Mouse (Mus musculus): ENCODE data around the gene Btbd7.

Btbd7 gene

DNA sequence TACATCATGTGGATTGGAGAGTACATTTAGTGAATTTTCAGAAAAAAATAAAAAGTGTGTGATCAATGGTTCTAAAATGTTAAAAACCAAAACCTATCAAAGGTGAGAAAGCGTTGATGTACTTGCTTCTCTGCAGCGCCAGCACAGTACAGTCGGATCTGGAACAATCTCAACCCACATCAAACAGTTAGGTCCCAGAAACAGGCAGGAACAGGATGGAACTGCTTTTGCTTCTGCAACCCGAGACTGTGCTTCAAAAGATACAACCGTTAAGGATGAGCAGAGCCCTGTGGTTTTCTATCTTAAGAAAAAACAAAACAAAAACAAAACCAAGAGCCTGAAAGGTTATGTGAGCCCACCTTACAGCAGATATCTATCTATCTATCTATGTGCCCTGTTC, 95.4 kb downstream of the Btbd7 start:
- DNase-seq (ENCODE audit: low spot score in 2 of 2): peak; percentile 39 to 54

DNA sequence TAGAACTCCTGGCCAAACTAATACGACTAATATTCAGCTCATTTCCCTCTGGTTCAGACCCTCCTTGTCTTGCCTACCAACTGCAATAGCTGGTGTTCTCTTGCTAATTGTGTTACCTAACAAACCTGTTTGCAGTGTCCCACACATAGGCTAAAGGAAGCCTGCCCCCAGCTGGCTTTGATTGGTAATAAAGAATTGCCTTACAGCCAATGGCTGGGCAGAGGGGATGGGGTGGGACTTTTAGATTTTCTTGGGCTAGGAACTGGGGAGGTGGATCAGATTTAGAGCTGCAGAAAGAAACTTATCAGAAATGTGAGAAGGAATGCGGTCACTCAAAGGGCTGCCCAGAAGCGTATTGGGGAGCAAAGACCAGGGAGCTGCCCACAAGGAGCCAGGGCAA, 98.8 kb downstream of the Btbd7 start:
- no peak for DNase-seq (ENCODE audit: low spot score in 2 of 2)

DNA sequence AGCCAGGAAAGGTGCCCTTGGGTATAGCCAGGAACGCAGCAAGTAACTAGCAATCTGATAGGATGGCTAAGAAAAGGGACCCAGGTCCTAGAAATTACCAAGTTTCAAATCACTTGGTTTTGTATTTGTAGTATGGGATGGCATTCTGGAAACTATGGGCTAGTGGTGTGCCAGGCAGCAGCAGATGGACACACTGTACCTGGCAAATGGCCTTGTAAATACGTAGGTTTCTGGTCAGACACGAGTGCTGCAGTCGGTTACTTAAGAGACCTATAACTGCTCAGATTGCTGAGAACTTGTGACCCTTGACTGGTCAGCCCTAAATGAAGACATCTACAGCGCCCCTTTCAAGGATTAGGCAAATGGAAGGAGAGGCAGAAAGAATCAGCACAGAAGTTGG, 100.1 kb downstream of the Btbd7 start:
- no peak for DNase-seq (ENCODE audit: low spot score in 2 of 2)

DNA sequence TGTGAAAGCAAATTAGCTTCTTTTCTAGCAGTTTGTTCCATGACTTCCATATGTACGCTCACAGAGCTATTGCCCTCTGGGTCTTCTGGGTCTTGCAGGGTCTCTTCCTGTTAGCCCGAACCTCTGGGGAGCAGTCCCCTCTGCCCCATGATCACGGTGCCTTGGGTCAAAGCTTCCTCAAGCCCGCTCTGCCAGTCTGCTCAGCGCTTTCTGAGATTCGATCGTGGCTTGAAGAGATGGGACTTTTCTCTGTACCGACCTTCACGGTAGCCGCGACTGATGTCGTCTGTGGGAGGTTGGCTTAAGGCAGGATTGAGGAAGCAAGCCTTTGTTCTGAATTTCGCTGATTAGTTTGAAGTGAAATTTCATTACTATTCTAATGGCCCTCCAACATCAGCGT, 102.2 kb downstream of the Btbd7 start:
- DNase-seq (ENCODE audit: low spot score in 2 of 2): no peak

DNA sequence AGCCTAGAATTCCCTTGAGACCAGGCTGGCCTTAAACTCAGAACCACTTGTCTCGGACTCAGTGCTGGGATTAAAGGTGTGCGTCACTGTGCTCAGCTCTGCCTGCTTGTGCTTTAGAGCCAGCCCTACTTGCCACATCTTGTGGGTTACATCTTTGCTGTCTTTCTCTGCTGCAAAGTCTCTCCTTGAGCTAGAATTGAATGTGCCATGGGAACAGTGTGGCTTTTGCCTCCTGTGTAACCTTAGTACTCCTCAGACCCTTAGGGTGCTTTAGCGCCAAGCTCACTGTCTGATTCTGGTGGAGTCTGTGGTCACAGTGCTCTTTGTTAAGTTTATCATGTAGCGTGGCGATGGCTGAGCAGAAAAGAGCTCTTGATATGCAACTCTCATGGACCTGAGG, 105.6 kb downstream of the Btbd7 start:
- no peak for DNase-seq (ENCODE audit: low spot score in 2 of 2)

DNA sequence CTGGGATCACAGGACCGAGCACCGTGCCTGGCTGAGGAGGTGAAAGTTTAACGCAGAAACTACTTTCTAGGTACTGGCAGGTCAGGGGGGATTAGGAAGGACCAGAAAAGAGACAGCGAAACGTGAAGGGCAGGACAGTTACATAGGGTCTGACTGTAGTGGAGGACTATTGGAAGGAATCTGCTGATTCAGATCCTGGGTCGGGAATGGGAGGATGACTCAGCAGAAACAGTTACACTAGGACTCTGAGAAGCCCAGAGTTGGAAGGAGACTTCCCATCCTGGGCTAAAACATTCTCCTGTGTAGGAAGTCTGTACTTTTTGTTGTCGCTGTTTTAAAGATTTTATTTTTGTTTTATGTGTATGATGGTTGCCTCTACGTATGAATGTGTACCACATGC, 106.7 kb downstream of the Btbd7 start:
- DNase-seq (ENCODE audit: low spot score in 2 of 2): no peak

DNA sequence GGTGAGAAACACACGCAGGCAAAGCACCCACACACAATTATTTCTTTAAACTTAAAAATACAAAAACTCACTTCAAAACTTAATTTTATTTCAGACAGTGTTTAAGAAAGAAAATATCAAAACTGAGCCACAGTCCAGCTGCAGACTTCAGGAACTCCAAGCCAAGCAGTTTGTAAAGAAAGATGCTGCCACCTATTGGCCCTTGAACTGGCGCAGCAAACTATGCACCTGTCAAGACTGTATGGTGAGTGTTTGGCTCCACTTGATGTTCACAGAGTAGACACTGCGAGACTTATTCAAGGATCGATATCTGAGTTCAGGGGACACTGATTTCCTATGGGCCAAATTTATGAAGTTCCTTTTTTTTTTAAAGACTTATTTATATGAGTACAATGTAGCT, 109.3 kb downstream of the Btbd7 start:
- no peak for DNase-seq (ENCODE audit: low spot score in 2 of 2)

DNA sequence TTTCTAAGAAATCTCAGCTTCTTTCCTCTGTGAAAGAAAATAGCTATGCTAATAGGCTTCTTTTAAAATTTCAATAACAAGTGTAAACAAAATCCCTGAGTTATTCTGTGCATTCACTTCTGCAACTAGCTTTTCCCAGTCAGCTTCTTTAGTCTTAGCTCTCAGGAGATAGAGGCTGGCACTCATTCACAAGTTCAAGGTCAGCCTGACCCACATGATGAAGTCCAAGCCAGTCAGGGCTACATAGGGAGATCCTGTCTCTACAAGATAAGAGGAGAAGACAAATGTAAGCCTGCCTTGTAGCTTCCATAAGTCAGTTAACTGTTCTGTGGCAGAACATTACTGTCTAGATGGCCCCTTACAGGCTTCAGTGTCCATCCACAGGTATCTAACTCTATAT, 114.6 kb downstream of the Btbd7 start:
- DNase-seq (ENCODE audit: low spot score in 2 of 2): no peak

DNA sequence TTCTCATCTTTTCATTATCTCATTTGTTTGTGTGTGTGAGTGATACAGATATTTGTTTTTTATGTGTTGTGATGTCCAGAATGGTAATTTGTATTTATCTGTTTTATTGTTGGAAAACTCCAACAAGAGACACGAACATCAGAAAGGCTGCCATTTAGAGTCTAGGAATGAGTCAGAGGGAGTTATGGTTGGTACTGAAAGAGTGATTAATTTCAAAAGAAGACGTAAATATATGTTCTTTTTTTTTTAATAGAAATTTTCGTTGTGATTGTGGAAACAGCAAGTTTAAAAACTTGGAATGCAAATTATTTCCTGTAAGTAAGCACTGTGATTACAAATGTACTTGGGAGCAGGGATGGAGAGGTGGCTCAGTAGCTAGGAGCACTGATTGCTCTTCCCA, 116.6 kb downstream of the Btbd7 start:
- no peak for DNase-seq (ENCODE audit: low spot score in 2 of 2)

DNA sequence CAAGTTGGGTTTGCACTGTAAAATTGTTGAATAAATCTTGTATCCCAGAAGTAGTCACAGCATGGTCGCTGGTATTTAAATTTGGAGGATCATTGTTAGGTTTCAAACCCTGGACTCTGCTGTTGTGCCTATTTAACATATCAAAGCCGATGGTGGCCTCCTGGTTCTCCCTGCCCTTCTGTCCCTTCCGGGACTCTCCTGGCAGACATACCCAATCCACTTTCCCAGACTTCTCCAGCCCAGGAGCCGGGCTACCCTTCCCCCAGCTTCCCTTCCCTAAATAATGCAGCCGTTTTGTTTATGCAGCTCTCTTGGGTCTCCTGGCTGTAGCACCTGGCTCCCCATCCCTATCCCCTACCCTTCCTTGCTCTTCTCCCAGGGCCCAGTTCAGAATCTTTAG, 119.3 kb downstream of the Btbd7 start:
- DNase-seq (ENCODE audit: low spot score in 2 of 2): no peak

DNA sequence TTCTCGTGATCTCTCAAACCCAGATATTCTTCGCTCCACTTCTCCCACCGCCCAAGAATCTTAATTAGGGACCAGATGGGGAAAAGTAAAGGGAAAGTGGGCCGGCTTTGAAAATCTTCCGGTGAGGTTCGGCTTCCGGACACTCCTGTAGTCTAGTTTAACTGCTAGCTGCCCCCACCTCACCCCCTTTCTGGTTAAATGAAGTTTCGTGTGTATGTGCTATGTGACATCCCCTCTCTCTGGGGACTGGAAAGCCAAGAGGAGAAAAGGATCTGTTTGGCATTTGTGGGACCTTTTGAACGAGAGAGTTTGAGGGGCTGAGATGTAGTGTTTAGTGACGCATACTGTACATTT, 119.9 kb downstream of the Btbd7 start, which contains the start of gene Gm20604:
Gm20604 (minus strand) TSS at position 270 of the 354 bp plus-strand sequence.
- DNase-seq (ENCODE audit: low spot score in 2 of 2): no peak

DNA sequence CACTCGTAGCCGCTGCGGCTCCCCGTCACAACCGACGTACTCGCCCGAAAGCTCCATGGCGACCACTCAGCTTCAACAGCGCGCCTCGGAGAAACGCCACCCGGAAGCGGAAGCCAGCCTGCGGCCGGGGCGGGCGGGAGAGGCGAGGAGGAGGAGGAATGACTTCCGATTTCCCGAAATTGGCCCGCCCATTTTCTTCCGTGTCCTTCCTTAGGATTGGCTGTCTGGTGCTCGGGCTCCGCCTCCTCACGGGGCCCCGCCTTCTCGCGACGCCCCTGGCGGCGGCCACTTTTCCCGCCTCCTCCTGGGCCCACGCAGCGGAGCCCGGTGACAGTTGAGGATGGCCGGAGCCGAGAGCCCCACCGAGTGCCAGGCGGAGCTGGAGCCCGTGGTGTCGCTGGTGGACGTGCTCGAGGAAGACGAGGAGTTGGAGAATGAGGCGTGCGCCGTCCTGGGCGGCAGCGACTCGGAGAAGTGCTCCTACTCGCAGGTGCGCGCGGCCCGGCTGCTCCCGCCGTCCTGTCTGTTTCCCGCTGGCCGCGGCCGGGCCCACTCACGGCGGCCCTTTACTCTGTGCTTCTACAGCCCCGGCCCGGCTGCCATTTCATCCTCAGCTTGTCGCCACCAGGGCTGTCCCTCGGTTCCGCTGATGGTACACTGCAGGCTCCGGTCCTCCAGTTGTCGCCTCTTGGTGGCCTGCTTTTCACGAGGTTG, 120.4 kb downstream of the Btbd7 start, which contains the start of the genes Gm28051, Gon7 and Ubr7:
Gm28051 (minus strand) TSS at position 77 of the 714 bp plus-strand sequence.
Gon7 (minus strand) TSS at position 115 of the 714 bp plus-strand sequence.
Ubr7 (plus strand) TSS at position 279 of the 714 bp plus-strand sequence.
- DNase-seq (ENCODE audit: low spot score in 2 of 2): peak; percentile 93 to 94

DNA sequence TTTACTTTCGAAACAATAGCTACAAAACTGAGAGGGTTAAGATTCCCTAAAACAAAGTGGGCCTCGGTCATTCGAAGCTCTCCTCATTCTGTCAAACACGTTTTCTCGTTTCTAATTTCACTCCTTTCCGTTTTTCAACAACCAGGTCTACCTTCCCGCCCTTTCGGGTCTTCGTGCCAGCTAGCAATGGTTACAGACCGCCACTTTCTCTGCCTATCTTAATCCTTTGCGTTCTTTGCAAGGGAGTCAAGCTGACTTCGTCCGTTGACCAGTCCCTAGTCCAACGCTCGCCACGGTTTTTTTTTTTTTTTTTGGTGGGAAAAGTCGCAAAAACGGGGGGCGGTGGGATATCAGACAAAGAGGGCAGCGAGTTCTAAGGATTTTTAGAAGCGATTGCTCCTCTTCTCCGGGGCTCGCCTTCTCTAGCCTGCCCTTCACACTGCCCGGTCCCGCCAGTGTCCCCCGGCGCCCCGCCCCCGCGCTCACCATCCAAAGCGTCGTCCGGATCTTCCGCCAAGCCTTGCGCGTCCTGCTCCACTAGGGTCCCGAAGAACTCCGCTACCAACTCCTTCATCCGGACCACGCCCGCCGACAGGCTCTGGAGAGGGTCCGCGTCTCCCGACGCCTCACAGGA, 121.1 kb downstream of the Btbd7 start:
- no peak for DNase-seq (ENCODE audit: low spot score in 2 of 2)

DNA sequence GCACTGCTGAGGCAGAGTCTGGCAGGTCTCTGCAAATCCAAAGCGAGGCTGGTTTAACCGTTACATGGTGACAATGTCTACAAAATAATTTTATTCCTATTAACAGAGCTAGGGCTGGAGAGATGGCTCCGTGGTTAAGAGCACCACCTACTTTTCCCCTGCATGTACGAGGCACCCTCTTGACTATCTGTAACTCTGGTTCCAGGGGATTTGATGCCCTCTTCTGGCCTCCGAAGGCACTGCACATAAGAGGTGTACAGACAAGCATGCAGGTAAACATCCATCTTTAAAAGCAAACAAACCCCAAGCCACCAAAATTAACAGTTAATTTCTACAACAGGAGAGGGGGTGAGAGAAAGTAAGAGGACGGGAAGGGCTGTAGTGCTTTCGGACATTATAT, 122.0 kb downstream of the Btbd7 start:
- DNase-seq (ENCODE audit: low spot score in 2 of 2): peak; percentile 43 to 48

DNA sequence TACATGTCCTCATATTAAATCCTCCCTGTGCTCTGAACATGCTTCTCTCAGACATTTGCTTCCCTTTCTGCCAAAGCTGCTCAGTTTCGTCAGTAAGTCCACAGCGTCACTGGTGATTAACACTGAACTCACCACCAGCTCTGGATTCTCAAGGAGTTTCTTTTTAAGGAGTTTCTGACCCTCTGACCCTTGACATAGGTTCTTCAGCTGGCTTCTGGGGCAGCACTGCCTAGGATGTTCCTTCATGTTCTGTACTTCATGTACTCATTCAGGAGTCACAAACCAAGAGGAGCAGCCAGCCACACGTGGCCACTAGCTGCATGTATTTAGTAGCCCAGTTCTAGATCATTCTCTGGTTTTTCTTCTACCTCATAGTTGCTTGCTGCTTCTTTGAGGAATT, 130.0 kb downstream of the Btbd7 start:
- no peak for DNase-seq (ENCODE audit: low spot score in 2 of 2)

DNA sequence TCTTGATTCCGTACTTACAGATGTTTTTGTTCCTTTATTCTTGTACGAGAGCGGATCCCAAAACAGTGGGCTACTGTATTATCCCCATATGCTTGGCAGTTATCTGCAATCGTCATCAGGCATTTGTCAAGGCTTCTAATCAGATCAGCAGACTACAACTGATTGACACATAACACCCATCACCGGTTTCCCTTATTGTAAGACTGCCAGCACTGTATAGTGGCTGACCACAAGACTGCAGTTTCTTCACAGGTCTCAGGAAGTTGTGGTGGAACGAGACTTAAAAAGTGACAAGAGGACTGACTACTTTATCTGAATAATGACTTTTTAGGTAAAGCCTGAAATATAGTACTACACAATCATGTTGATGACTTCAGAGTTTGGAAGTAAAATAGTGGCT, 133.4 kb downstream of the Btbd7 start:
- DNase-seq (ENCODE audit: low spot score in 2 of 2): no peak

DNA sequence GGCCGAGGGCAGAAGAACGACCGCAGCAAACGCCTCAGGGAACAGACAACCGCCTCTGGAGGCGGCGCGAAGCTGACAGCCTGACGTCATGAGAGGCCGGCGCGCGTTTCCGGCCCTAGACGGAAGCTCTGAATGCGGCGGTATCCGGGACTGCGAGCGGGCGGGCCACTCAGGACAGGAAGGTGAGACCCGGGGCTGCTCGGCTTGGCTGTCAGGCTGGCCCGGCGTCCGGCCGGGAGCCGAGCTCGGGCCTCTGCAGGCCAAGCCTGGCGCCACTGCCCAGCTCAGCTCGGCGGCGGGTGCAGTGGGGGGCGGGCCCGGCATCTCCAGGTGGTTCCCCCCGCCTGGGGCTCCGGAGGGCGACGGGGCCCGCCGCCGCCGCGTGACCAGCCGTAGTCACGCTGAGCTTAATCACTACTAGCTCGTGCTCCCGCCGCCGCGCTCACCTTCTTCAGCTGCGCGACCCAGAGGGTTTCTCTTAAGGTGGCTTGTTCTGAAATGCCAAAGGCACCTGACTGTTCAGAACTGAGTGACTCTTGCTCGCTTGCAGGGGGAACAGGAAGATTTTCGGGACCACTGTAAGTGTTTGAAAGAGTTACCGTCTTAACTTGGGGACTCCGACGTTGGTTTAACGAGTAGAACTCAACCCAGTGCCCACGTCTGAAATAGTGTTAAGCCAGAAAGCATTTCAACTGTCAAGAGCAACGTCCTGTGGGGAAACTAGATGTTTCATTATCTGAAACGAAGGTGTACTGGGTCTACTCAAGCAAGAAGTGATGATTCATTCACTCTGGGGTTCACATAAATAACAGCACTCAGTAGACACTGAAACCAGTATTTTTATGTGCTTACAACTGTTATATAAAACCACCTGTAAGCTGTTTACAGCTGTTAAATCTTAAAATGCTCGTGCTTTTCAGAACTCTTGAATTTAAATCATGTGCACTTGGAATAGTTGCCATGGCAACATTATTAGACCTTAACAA, 134.4 kb downstream of the Btbd7 start, which contains the start of the genes Moap1 and Tmem251:
Moap1 (minus strand) TSS at position 73 of the 986 bp plus-strand sequence.
Tmem251 (plus strand) TSS at position 174 of the 986 bp plus-strand sequence.
- peak; percentile 80 to 86 for DNase-seq (ENCODE audit: low spot score in 2 of 2)

DNA sequence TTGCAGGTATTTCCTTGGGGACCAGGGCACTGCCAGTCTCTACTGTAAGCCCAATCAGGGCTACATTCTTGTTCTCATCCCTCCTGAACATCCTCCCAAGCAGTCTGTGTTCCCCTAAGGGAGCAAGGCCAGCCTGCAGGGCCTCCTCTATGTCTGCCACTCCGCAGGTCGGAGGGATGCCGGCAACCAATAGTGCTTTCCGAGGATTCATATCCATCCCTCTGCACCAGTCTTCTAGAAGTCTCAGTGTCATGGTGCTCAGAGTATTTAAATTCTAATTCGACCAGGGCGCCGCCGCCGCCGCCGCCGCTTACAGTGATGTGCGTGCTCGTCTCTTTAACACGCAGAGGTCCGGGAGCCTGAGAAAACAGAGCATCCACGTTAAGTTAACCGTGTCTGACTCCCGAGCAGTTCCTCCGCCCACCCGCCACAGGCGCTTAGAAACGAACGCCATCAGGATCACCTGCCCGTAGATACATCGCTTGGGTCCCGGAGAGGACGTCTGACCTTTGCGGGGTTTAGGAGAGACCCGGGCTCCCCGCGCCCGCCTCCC, 135.2 kb downstream of the Btbd7 start:
- no peak for DNase-seq (ENCODE audit: low spot score in 2 of 2)

DNA sequence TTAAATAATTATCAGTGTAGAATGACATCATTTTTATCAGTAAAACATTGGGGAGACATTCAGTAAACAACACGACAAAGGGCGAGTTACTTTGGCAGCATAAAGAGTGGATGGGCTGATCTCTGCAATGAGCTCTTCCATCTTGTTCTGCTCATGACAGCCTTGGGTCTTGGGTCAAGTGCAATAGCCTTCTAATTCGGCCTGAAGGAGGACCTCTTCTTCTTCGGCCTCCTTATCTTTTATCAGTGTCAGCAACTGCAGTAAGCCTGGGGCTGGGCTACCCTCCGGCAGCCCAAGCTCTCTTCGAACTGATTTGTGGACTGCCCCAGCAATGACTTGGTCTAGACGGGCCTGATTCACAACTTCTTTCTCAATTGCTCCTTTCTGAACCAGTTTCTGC, 136.2 kb downstream of the Btbd7 start:
- no peak for DNase-seq (ENCODE audit: low spot score in 2 of 2)

DNA sequence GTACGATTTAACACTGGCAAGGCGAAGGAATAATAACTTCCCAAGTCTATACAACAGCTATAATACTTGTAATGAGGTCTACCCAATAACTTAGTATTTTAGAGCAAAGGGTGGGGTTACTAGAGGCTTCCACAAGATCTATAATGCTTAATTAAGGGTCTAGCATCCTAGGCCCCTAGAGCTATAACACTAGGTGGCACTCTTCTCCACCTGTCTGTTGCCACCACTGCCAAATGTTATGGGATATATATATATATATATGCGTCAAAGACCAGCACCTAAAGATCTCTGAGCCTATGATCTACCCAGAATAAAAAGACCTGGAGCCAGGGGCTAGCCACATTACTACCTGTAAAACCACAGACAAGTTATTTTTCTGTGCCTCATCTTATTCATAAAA, 138.0 kb downstream of the Btbd7 start:
- peak in 1 of 2 experiments; percentile 56 for DNase-seq (ENCODE audit: low spot score in 2 of 2)

DNA sequence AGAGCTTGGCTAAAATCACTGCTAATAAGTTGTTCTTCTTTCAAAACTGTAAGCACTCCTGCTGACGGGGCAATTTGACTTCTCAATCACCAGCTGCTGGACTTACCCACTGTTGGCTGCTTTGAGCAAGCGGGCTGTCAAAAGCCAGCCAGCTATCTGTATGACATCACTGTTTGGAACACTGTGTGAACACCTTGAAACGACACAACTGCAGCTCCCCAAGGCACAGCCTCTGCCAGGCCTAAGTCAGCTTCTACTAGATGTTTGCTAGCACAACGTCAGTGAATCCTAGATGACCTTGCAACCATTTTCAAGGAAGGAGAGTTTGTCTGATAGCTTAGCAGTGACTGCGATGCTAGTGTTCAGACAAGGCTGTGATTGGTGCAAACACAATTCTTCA, 139.2 kb downstream of the Btbd7 start:
- no peak for DNase-seq (ENCODE audit: low spot score in 2 of 2)

DNA sequence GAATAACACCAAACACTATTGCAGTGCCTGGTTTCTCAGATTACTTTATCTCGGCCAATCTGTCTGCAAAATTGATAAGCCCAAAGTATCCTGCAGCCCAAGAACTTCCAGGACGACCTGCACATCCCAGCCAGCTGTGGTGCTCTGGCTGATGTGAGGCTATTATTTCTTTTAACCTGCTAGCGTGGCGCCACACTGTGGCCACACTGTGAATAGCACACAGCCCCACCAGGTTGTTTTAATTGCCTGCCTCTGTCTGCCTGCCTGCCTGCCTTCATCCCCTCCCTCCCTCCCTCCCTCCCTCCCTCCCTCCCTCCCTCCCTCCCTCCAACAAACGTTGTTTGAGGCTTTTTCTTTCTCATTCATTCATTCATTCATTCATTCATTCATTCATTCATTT, 144.9 kb downstream of the Btbd7 start:
- peak; percentile 33 to 73 for DNase-seq (ENCODE audit: low spot score in 2 of 2)

All from thymus, postnatal 10 days (tissue).